Mouse (Mus musculus): Measurements from ENCODE around the gene Tspan4.

Gene Tspan4

GRCm38 (mm10) chr7:141472226-141472625 is 2.8 kb upstream of the Tspan4 start:
- in situ Hi-C loops (cut with MboI; ENCODE audit: unreplicated experiment in 2 of 2) = loop anchor here in 1 of 2 experiments (10.0 kb wide), 1 partner anchor 433 kb away; no protein-coding TSS in a partner anchor

DNA sequence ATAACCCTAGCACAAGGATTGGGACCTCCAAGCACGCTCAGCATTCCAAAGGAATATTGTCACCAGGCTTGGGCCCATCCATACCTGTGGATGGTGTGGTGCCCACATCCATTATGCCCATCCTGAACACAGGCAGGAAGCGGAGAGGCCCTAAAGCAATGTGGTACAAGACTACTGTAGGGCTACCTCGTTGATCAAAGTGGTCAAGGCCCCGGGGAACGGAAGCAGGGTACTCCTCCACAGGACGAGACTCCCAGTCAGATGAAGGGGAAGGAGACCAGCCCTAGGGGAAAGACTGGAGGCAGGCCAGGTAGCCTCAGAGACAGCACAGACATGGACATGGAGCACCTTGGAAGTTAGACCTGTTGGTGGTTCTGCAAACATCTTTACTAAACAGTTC is 2.3 kb upstream of the Tspan4 start:
- in situ Hi-C loops (cut with MboI; ENCODE audit: unreplicated experiment in 2 of 2) = loop anchor here in 1 of 2 experiments (10.0 kb wide), 1 partner anchor 432 kb away; no protein-coding TSS in a partner anchor

GRCm38 (mm10) chr7:141474160-141474559 is 880 bp upstream of the Tspan4 start:
- in situ Hi-C loops (cut with MboI; ENCODE audit: unreplicated experiment in 2 of 2) = loop anchor here in 1 of 2 experiments (10.0 kb wide), 1 partner anchor 431 kb away; no protein-coding TSS in a partner anchor

DNA sequence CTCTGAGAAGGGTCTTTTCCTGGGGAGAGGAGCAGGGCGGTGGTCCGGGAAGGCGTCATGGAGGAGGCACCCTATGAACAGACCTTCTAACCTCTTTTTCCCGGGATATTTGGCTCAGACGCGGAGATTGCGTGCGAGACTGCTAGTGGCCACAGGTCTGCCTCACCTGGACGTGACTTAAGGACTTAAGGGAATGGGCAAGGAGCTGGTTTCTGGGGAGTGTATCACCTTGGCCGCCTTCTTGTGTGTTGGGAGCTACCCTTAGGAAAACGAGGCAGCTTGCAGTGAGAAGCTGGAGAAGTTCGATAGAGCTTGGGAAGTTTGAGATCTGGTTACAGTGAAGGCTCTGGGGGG is 742 bp downstream of the Tspan4 start:
- in situ Hi-C loops (cut with MboI; ENCODE audit: unreplicated experiment in 2 of 2) = loop anchor here (10.0 to 25.0 kb wide), 2 partner anchors 187 to 429 kb away; partner anchors contain the start of gene Muc6 (in 2 of the 2)

GRCm38 (mm10) chr7:141476226-141476980 is 1.4 kb downstream of the Tspan4 start:
- in situ Hi-C loops (cut with MboI; ENCODE audit: unreplicated experiment in 2 of 2) = loop anchor here (10.0 to 25.0 kb wide), 2 partner anchors 186 to 428 kb away; partner anchors contain the start of gene Muc6 (in 2 of the 2)

- in situ Hi-C loops (cut with MboI; ENCODE audit: unreplicated experiment in 2 of 2) = loop anchor here (10.0 to 25.0 kb wide), 2 partner anchors 185 to 428 kb away; partner anchors contain the start of gene Muc6 (in 2 of the 2)
Measured at GRCm38 (mm10) chr7:141476981-141477370, 1.9 kb downstream of the Tspan4 start.

- in situ Hi-C loops (cut with MboI; ENCODE audit: unreplicated experiment in 2 of 2) = loop anchor here (10.0 to 25.0 kb wide), 2 partner anchors 185 to 427 kb away; partner anchors contain the start of gene Muc6 (in 2 of the 2)
Measured at GRCm38 (mm10) chr7:141477578-141478269, 2.7 kb downstream of the Tspan4 start.

GRCm38 (mm10) chr7:141478270-141478748 is 3.3 kb downstream of the Tspan4 start:
- in situ Hi-C loops (cut with MboI; ENCODE audit: unreplicated experiment in 2 of 2) = loop anchor here (10.0 to 25.0 kb wide), 2 partner anchors 184 to 426 kb away; partner anchors contain the start of gene Muc6 (in 2 of the 2)

DNA sequence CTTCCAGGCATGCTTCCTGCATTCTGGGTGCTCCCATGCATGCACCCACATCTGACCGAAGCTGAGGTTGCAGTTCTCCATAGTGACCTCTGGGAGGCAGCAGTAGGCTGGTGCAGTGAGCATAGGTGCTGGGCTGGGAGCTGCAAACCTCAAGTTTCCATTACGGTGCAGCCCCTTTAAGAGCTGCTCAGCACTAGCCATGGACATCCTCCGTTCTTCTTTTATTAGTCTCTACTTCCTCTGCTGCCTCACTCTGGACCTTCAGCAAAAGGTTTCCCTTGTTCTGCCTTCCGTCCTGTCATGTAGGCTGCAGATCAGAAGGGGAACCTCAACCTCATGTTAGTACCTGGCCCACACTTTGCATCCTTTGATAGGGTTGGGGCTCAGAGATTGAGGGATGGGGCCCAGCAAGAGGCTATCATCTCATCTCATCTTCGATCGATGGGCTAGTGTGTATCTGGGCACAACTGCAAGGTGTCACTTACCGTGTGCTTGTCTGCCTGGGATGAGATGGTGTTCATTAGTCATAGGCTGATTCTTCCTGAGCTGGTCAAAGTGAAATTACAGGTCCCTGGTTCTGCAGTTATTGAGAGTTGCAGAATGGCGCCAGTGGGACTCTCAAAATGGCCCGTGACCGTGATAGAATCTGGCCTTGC is 5.9 kb downstream of the Tspan4 start:
- in situ Hi-C loops (cut with MboI; ENCODE audit: unreplicated experiment in 2 of 2) = loop anchor here (5.0 to 25.0 kb wide), 3 partner anchors 46 to 424 kb away; partner anchors contain the start of gene Muc6 (in 2 of the 2)

GRCm38 (mm10) chr7:141481498-141482401 is 6.7 kb downstream of the Tspan4 start:
- in situ Hi-C loops (cut with MboI; ENCODE audit: unreplicated experiment in 2 of 2) = loop anchor here (5.0 to 25.0 kb wide), 3 partner anchors 46 to 423 kb away; partner anchors contain the start of gene Muc6 (in 2 of the 2)

DNA sequence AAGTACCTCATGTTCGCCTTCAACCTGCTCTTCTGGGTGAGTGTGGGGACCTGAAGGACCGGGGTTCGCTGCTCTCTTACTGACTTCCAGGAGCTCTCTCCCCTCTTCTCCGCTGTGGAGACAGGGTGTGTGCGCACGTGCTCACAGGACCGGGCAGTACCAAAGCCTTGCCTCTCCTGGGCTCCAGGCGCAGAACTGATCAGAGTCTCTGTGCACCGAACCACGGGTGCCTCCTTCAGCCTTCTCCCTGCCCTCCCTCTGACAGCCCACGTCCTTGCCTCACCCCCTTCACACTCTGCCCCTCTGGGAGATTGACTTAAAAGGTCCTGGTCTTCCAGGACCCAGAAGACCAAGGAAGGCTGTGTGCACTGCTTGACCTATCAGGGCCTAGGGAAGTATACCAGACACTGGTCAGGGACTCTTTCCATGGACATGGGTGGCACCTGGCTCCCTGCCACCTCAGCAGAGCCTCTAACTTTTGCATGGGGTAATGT is 7.5 kb downstream of the Tspan4 start:
- in situ Hi-C loops (cut with MboI; ENCODE audit: unreplicated experiment in 2 of 2) = loop anchor here (5.0 to 25.0 kb wide), 3 partner anchors 45 to 422 kb away; partner anchors contain the start of gene Muc6 (in 2 of the 2)

DNA sequence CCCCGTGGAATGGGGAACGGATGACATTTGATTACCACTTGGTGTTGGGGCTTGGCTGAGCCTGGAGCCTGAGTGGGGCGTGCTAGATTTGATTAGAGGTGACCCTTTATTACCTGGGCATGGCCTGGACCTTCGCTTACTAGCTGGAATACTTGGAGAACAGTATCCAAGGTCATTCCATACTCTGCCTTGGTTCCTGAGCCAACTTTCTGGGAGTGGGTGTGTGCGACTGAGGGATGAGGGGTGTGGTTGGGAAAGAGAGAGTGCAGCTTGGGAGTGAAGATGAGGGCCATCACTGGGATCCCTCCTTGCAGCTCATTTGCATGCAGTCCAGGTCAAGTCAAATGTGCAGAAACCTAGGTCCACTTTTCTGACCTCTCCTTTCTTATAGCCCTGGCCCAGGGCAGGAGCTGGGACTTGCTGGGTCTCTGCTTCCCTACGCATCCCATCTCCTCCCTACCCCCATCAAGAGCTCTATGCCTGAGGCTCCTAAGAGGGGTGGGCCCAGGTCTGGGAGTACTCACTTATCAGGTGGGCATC is 8.1 kb downstream of the Tspan4 start:
- in situ Hi-C loops (cut with MboI; ENCODE audit: unreplicated experiment in 2 of 2) = loop anchor here (5.0 to 25.0 kb wide), 3 partner anchors 44 to 422 kb away; partner anchors contain the start of gene Muc6 (in 2 of the 2)

DNA sequence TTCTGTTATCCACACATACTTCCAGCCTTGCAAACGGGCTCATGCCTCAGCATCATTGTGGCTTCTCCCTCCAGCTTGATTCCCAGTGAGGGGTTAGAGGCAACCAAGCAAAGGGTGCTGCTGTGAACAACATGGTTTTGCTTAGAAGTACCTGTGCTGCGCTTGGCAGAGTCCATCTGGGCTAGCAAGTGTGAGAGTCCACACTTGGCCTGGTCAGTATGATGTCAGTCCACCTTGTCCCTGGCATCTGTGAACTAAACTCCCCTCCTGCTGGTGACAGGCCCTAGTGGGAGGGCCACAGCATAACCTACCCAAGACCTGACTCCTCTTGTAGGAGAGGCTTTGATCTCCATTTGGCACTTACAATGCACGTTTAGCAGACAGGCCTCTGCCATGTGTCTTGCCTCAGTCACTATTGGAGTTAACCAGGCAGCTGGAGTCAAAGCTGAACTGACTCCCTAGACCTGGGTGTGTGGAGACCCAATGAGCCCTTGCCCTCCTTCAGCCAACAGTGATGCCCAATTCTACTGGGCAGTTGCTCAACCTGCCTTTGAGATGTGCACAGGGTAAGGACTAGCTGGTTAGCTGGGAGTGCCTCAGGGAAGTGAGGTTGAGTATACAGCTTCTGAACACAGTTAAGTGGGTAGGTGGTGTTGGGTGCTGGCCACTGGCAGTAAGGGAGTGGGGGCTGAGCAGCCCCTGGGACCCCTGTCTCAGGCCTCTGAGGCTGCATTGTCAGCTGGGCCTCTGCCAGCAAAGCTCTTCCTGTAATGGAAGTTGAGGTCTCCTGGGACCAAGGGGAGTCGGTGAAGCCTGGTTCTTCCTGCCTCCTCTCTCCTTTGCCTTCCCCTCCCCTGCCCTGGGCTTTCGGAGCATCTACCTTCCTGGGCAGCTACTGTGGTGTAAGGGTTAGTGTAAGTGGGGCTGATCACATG is 9.4 kb downstream of the Tspan4 start:
- in situ Hi-C loops (cut with MboI; ENCODE audit: unreplicated experiment in 2 of 2) = loop anchor here (5.0 to 25.0 kb wide), 3 partner anchors 43 to 420 kb away; partner anchors contain the start of gene Muc6 (in 2 of the 2)

- in situ Hi-C loops (cut with MboI; ENCODE audit: unreplicated experiment in 2 of 2) = loop anchor here (5.0 to 25.0 kb wide), 3 partner anchors 42 to 420 kb away; partner anchors contain the start of gene Muc6 (in 2 of the 2)
Measured at GRCm38 (mm10) chr7:141485186-141485585, 10.1 kb downstream of the Tspan4 start.

DNA sequence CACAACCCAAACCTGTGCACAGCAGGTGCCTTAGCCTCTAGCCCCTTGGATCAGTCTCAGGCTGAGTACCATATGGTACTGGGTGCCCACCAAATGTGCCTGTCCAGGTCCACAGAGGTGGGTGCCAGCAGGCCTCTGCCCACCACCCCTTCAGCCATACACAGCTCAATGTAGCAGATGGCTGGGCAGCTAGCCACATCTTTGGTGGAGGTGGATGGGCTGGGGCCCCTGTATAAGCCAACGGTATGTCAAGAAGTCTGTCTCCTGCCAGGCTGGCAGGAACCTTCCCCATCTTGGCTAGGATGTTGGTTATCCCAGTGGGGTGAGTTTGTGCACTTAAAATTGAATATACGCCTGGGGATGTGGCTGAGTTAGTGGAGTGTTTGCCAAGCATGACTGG is 10.6 kb downstream of the Tspan4 start:
- in situ Hi-C loops (cut with MboI; ENCODE audit: unreplicated experiment in 2 of 2) = loop anchor here (5.0 to 25.0 kb wide), 3 partner anchors 42 to 419 kb away; partner anchors contain the start of gene Muc6 (in 2 of the 2)

GRCm38 (mm10) chr7:141486239-141486638 is 11.2 kb downstream of the Tspan4 start:
- in situ Hi-C loops (cut with MboI; ENCODE audit: unreplicated experiment in 2 of 2) = loop anchor here (5.0 to 25.0 kb wide), 3 partner anchors 41 to 419 kb away; partner anchors contain the start of gene Muc6 (in 2 of the 2)

DNA sequence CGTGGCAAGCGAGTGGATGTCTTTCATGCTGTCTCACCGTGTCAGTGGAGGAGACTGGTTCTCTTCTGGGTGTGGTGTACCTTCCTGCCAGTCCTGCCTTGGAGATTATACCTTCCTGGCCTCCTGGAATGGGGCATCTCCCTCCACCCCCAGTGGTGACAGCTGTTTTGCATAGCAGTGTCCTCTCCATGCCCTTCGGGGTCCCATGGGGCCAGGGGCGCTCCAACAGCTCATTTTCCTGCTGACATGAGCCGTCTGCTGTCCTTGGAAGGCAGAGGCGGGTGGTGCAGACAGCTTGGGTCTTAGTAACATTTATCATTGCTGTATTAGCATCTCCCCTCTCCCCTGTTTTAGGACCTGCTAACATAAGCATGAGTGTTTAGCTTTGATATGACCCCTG is 12.1 kb downstream of the Tspan4 start:
- in situ Hi-C loops (cut with MboI; ENCODE audit: unreplicated experiment in 2 of 2) = loop anchor here (5.0 to 25.0 kb wide), 3 partner anchors 40 to 418 kb away; partner anchors contain the start of gene Muc6 (in 2 of the 2)

All from v-Abl transformed pro-B cells (cell line).